Comparison of ENCODE assay signal across 24 mouse cellular contexts in genomic region chr11:88833099-88833498, GRCm38 (mm10). TPM values are rescaled to one million over a fixed set of nuclear protein-coding genes. Genes with fewer than 3 reads are reported as not detected.
DNase-seq lines count a peak whose midpoint lies in the region; ATAC-seq lines count a peak whose summit lies in the region.
"Had no signal": no experiment of that assay in that cellular context is flagged by ENCODE, and none has a peak within 500 bp of the region (broad histone marks: within the 10 kb centered on the region; RNA-seq: fewer than 3 reads in every experiment).

No protein-coding gene starts in this region.

- H3K4me1 ChIP-seq in hindbrain, embryonic 10.5 days (replicated peaks) = 0 out of 2 replicates have a peak, but pooled peaks cover 4% of the 10 kb centered on the region
- H3K4me1 ChIP-seq in hindbrain, embryonic 11.5 days (replicated peaks; ENCODE audit: control insufficient read depth, insufficient read depth, low read length) = no peaks in the 10 kb centered on the region
- H3K4me1 ChIP-seq in limb, embryonic 13.5 days = peaks cover 6% of the 10 kb centered on the region; the same call in 1 of the 2 replicates
- H3K4me1 ChIP-seq in limb, embryonic 10.5 days = 0 out of 2 replicates have a peak, but pooled peaks cover 4% of the 10 kb centered on the region
- no peaks in the 10 kb centered on the region for H3K4me1 ChIP-seq in embryonic facial prominence, embryonic 13.5 days
- H3K4me1 ChIP-seq in intestine, embryonic 16.5 days (ENCODE audit: control insufficient read depth, insufficient read depth, low read length) = no peaks in the 10 kb centered on the region
- H3K4me1 ChIP-seq: forebrain, embryonic 10.5 days; liver, embryonic 13.5 days; midbrain, embryonic 13.5 days had no signal

- WGBS in hindbrain, embryonic 10.5 days = 89% methylated on average over 4 of the region's 4 CpGs
- WGBS in hindbrain, embryonic 11.5 days = 77% methylated on average over 4 of the region's 4 CpGs
- 79% methylated on average over 4 of the region's 4 CpGs for WGBS in limb, embryonic 13.5 days
- WGBS in limb, embryonic 10.5 days = 88% methylated on average over 4 of the region's 4 CpGs
- WGBS in embryonic facial prominence, embryonic 13.5 days = 74% methylated on average over 4 of the region's 4 CpGs
- 64% methylated on average over 4 of the region's 4 CpGs for WGBS in intestine, embryonic 16.5 days

- no peak overlapping the region for H3K4me3 ChIP-seq in hindbrain, embryonic 10.5 days
- no peak overlapping the region for H3K4me3 ChIP-seq in hindbrain, embryonic 11.5 days (ENCODE audit: low read depth, low read length)
- H3K4me3 ChIP-seq in limb, embryonic 13.5 days = no peak overlapping the region
- no peak overlapping the region for H3K4me3 ChIP-seq in limb, embryonic 10.5 days
- H3K4me3 ChIP-seq in embryonic facial prominence, embryonic 13.5 days = no peak overlapping the region
- H3K4me3 ChIP-seq in intestine, embryonic 16.5 days (ENCODE audit: low read length) = no peak overlapping the region
- H3K4me3 ChIP-seq: forebrain, embryonic 10.5 days; heart, adult 2 months; heart, embryonic 13.5 days; liver, embryonic 13.5 days; megakaryocyte, embryonic 14.5 days; midbrain, embryonic 13.5 days had no signal

- no peak overlapping the region for H3K9ac ChIP-seq in hindbrain, embryonic 11.5 days (ENCODE audit: low read depth, low read length)
- H3K9ac ChIP-seq in limb, embryonic 13.5 days = no peak overlapping the region
- H3K9ac ChIP-seq in embryonic facial prominence, embryonic 13.5 days = no peak overlapping the region
- H3K9ac ChIP-seq in intestine, embryonic 16.5 days (ENCODE audit: low read depth, low read length) = no peak overlapping the region
- H3K9ac ChIP-seq: heart, embryonic 13.5 days; liver, embryonic 13.5 days; midbrain, embryonic 13.5 days had no signal

- ATAC-seq in hindbrain, embryonic 11.5 days (ENCODE audit: low FRiP score) = no peak
- ATAC-seq in limb, embryonic 13.5 days (ENCODE audit: low FRiP score, low read depth) = 0 out of 2 replicates have a peak, but pooled peaks have one; percentile 29
- ATAC-seq in embryonic facial prominence, embryonic 13.5 days (ENCODE audit: insufficient number of reproducible peaks, insufficient read depth, low FRiP score, low TSS enrichment, low read depth) = peak; percentile 45; the same call in 1 of the 2 replicates
- peak; percentile 71 for ATAC-seq in intestine, embryonic 16.5 days
- no peak for ATAC-seq in erythroid progenitor cell, adult 5-6 weeks (replicated peaks; ENCODE audit: low FRiP score, poor library complexity, severe bottlenecking)
- ATAC-seq: midbrain, embryonic 13.5 days; Patski had no signal

- peak overlapping the region; percentile 23; the same call in 1 of the 2 replicates for H3K27ac ChIP-seq in hindbrain, embryonic 10.5 days
- H3K27ac ChIP-seq in hindbrain, embryonic 11.5 days (ENCODE audit: low read depth, low read length) = no peak overlapping the region
- H3K27ac ChIP-seq in limb, embryonic 13.5 days = no peak overlapping the region
- no peak overlapping the region for H3K27ac ChIP-seq in limb, embryonic 10.5 days
- H3K27ac ChIP-seq in embryonic facial prominence, embryonic 13.5 days = no peak overlapping the region
- no peak overlapping the region for H3K27ac ChIP-seq in intestine, embryonic 16.5 days (ENCODE audit: low read length)
- H3K27ac ChIP-seq: forebrain, embryonic 10.5 days; heart, adult 2 months; heart, embryonic 13.5 days; liver, embryonic 13.5 days; midbrain, embryonic 13.5 days had no signal

- no peaks in the 10 kb centered on the region for H3K27me3 ChIP-seq in hindbrain, embryonic 10.5 days (ENCODE audit: insufficient read depth, poor library complexity, severe bottlenecking)
- H3K27me3 ChIP-seq in hindbrain, embryonic 11.5 days (ENCODE audit: control insufficient read depth, insufficient read depth, low read length) = no peaks in the 10 kb centered on the region
- H3K27me3 ChIP-seq in limb, embryonic 13.5 days = no peaks in the 10 kb centered on the region
- H3K27me3 ChIP-seq in limb, embryonic 10.5 days (ENCODE audit: low read depth, poor library complexity, severe bottlenecking) = no peaks in the 10 kb centered on the region
- no peaks in the 10 kb centered on the region for H3K27me3 ChIP-seq in embryonic facial prominence, embryonic 13.5 days
- no peaks in the 10 kb centered on the region for H3K27me3 ChIP-seq in intestine, embryonic 16.5 days (replicated peaks; ENCODE audit: control insufficient read depth, insufficient read depth, low read length)
- H3K27me3 ChIP-seq: heart, embryonic 13.5 days; liver, embryonic 13.5 days; megakaryocyte, embryonic 14.5 days; midbrain, embryonic 13.5 days; Patski had no signal

- no peaks in the 10 kb centered on the region for H3K9me3 ChIP-seq in hindbrain, embryonic 10.5 days
- no peaks in the 10 kb centered on the region for H3K9me3 ChIP-seq in hindbrain, embryonic 11.5 days (ENCODE audit: control insufficient read depth, low read length)
- no peaks in the 10 kb centered on the region for H3K9me3 ChIP-seq in limb, embryonic 13.5 days
- H3K9me3 ChIP-seq in limb, embryonic 10.5 days (replicated peaks) = no peaks in the 10 kb centered on the region
- no peaks in the 10 kb centered on the region for H3K9me3 ChIP-seq in embryonic facial prominence, embryonic 13.5 days
- H3K9me3 ChIP-seq in intestine, embryonic 16.5 days (ENCODE audit: control insufficient read depth, low read length) = no peaks in the 10 kb centered on the region
- H3K9me3 ChIP-seq: forebrain, embryonic 10.5 days; heart, embryonic 13.5 days; liver, embryonic 13.5 days; megakaryocyte, embryonic 14.5 days; midbrain, embryonic 13.5 days had no signal

- H3K36me3 ChIP-seq in hindbrain, embryonic 10.5 days = peaks cover 86% of the 10 kb centered on the region
- H3K36me3 ChIP-seq in hindbrain, embryonic 11.5 days (ENCODE audit: control insufficient read depth, insufficient read depth, low read length) = peaks cover 9% of the 10 kb centered on the region; the same call in 1 of the 2 replicates
- H3K36me3 ChIP-seq in limb, embryonic 13.5 days = peaks cover 65% of the 10 kb centered on the region
- H3K36me3 ChIP-seq in limb, embryonic 10.5 days = peaks cover 78% of the 10 kb centered on the region
- H3K36me3 ChIP-seq in embryonic facial prominence, embryonic 13.5 days = peaks cover 70% of the 10 kb centered on the region
- peaks cover 11% of the 10 kb centered on the region for H3K36me3 ChIP-seq in intestine, embryonic 16.5 days (ENCODE audit: control insufficient read depth, insufficient read depth, low read length)

- no peak for DNase-seq in hindbrain, embryonic 10.5 days (ENCODE audit: low spot score)
- no peak for DNase-seq in hindbrain, embryonic 11.5 days (ENCODE audit: low spot score)
- DNase-seq in limb, embryonic 10.5 days (ENCODE audit: low spot score) = no peak
- DNase-seq in B cell, adult 2 months = no peak
- DNase-seq: adrenal gland, adult 2 months; cerebellum, adult 11-12 months; cerebellum, postnatal 10 days; gastrocnemius, postnatal 36 days; heart, adult 2 months; heart, postnatal 14 days; kidney, postnatal 4 days; liver, embryonic 13.5 days; lung, adult 2 months; thymus, postnatal 14 days had no signal

- no peak overlapping the region for H3K4me2 ChIP-seq in hindbrain, embryonic 11.5 days (replicated peaks; ENCODE audit: low read depth, low read length)
- H3K4me2 ChIP-seq in limb, embryonic 13.5 days (replicated peaks) = no peak overlapping the region
- H3K4me2 ChIP-seq in embryonic facial prominence, embryonic 13.5 days = no peak overlapping the region
- H3K4me2 ChIP-seq in intestine, embryonic 16.5 days (ENCODE audit: low read depth, low read length) = no peak overlapping the region
- H3K4me2 ChIP-seq: heart, embryonic 13.5 days; liver, embryonic 13.5 days; midbrain, embryonic 13.5 days had no signal

RNA-seq across cellular contexts. Expression of gene Akap1, which starts 31.3 kb away (rescaled TPM):
- polyA plus RNA-seq in hindbrain, embryonic 10.5 days (2016; fragmentation: Nextera tagmentation; extraction: Ambion mirVana) = 17.7 and 19.6 TPM in 2 replicates
- 14.0 and 14.2 TPM in 2 replicates for polyA plus RNA-seq in hindbrain, embryonic 11.5 days (2014; fragmentation: Nextera tagmentation; extraction: Ambion mirVana)
- polyA plus RNA-seq in limb, embryonic 13.5 days (2015; fragmentation: Nextera tagmentation; extraction: Ambion mirVana) = 16.2 and 16.9 TPM in 2 replicates
- 16.8 and 17.4 TPM in 2 replicates for polyA plus RNA-seq in limb, embryonic 10.5 days (2016; fragmentation: Nextera tagmentation; extraction: Ambion mirVana)
- 16.0 and 18.7 TPM in 2 replicates for polyA plus RNA-seq in embryonic facial prominence, embryonic 13.5 days (2015; fragmentation: Nextera tagmentation; extraction: Ambion mirVana)
- polyA plus RNA-seq in intestine, embryonic 16.5 days (2015; fragmentation: Nextera tagmentation; extraction: Ambion mirVana) = 27.5 and 28.7 TPM in 2 replicates
- total RNA-seq in erythroid progenitor cell, adult 5-6 weeks (2015; ENCODE audit: low replicate concordance) = 0.42 TPM in 1 of 2 replicates, not detected in the other
- total RNA-seq in erythroid progenitor cell, adult 5-6 weeks (2017; ENCODE audit: low replicate concordance) = 3.3 and 7.1 TPM in 2 replicates
- total RNA-seq: neutrophil, adult 5-6 weeks had no signal

Comparison
In these comparisons a context has a peak if more than half of its experiments do, and no peak if none do; other contexts are left out.
1. ATAC-seq: peak in limb, embryonic 13.5 days (single experiment), embryonic facial prominence, embryonic 13.5 days (single experiment) and intestine, embryonic 16.5 days (single experiment); none in hindbrain, embryonic 11.5 days (single experiment) and erythroid progenitor cell, adult 5-6 weeks (single experiment).